Mouse (Mus musculus): ENCODE data around the gene Zfp706.
"Not testable (repeated sequence)": the region's sequence is repeated elsewhere in the genome, so short reads cannot be mapped to it uniquely, and the experiment has no call there.

Zfp706 gene

GRCm38 (mm10) chr15:37008546-37008945 lies 973 bp upstream of the Zfp706 start:
- no peak for DNase-seq (ENCODE audit: low spot score)

- DNase-seq (ENCODE audit: low spot score): no peak
Measured at GRCm38 (mm10) chr15:37007959-37008419, 416 bp upstream of the Zfp706 start.

- no peak for DNase-seq (ENCODE audit: low spot score)
Measured at GRCm38 (mm10) chr15:37006475-37007164, 953 bp downstream of the Zfp706 start.

GRCm38 (mm10) chr15:37005793-37006474 lies 1.6 kb downstream of the Zfp706 start:
- no peak for DNase-seq (ENCODE audit: low spot score)

GRCm38 (mm10) chr15:37004858-37005257 lies 2.7 kb downstream of the Zfp706 start:
- no peak for DNase-seq (ENCODE audit: low spot score)

- DNase-seq (ENCODE audit: low spot score): no peak
Measured at GRCm38 (mm10) chr15:37002276-37002675, 5.3 kb downstream of the Zfp706 start.

GRCm38 (mm10) chr15:36999602-37000001 lies 8.0 kb downstream of the Zfp706 start:
- not testable (repeated sequence) for DNase-seq (ENCODE audit: low spot score)

- DNase-seq (ENCODE audit: low spot score): no peak
Measured at GRCm38 (mm10) chr15:36995166-36995565, 12.4 kb downstream of the Zfp706 start.

GRCm38 (mm10) chr15:36994665-36995064 lies 12.9 kb downstream of the Zfp706 start:
- DNase-seq (ENCODE audit: low spot score): no peak

- DNase-seq (ENCODE audit: low spot score): no peak
Measured at GRCm38 (mm10) chr15:36993435-36994178, 14.0 kb downstream of the Zfp706 start.

GRCm38 (mm10) chr15:36991353-36991752 lies 16.2 kb downstream of the Zfp706 start:
- no peak for DNase-seq (ENCODE audit: low spot score)

GRCm38 (mm10) chr15:36989922-36990321 lies 17.7 kb downstream of the Zfp706 start:
- DNase-seq (ENCODE audit: low spot score): no peak

GRCm38 (mm10) chr15:36988718-36989115 lies 18.9 kb downstream of the Zfp706 start:
- DNase-seq (ENCODE audit: low spot score): no peak

GRCm38 (mm10) chr15:36987976-36988717 lies 19.4 kb downstream of the Zfp706 start:
- no peak for DNase-seq (ENCODE audit: low spot score)

- DNase-seq (ENCODE audit: low spot score): no peak
Measured at GRCm38 (mm10) chr15:36987211-36987877, 20.2 kb downstream of the Zfp706 start.

GRCm38 (mm10) chr15:36985567-36985925 lies 22.0 kb downstream of the Zfp706 start:
- DNase-seq (ENCODE audit: low spot score): no peak

- no peak for DNase-seq (ENCODE audit: low spot score)
Measured at GRCm38 (mm10) chr15:36984921-36985566, 22.5 kb downstream of the Zfp706 start.

- no peak for DNase-seq (ENCODE audit: low spot score)
Measured at GRCm38 (mm10) chr15:36983455-36983854, 24.1 kb downstream of the Zfp706 start.

- no peak for DNase-seq (ENCODE audit: low spot score)
Measured at GRCm38 (mm10) chr15:36980238-36980637, 27.3 kb downstream of the Zfp706 start.

- DNase-seq (ENCODE audit: low spot score): no peak
Measured at GRCm38 (mm10) chr15:36979488-36980201, 27.9 kb downstream of the Zfp706 start.

- no peak for DNase-seq (ENCODE audit: low spot score)
Measured at GRCm38 (mm10) chr15:36979159-36979487, 28.4 kb downstream of the Zfp706 start.

Data from layer of hippocampus, adult 9-10 months (tissue).